22 mouse cellular contexts compared by ENCODE assay signal in genomic region chr2:73727868-73728267, GRCm38 (mm10).
"Had no signal": no experiment of that assay in that cellular context is flagged by ENCODE, and none has a peak within 500 bp of the region (broad histone marks: within the 10 kb centered on the region; RNA-seq: fewer than 3 reads in every experiment).

No protein-coding gene starts in this region.

- DNase-seq: kidney, adult 18-20 months; kidney, adult 9 months; kidney, postnatal 36 days; layer of hippocampus, postnatal 36 days; liver; lung, adult 18-20 months; lung, postnatal 10 days; lung, postnatal 36 days; right cerebral cortex, postnatal 25 days; thymus, adult 18-20 months; thymus, postnatal 36 days had no signal

- H3K36me3 ChIP-seq: limb, embryonic 13.5 days; liver, embryonic 12.5 days; liver, embryonic 15.5 days; lung, embryonic 15.5 days; midbrain, embryonic 10.5 days; midbrain, embryonic 13.5 days; neural tube, embryonic 12.5 days; neural tube, embryonic 15.5 days had no signal

- H3K27ac ChIP-seq: kidney, postnatal 0 days; limb, embryonic 10.5 days; limb, embryonic 13.5 days; liver, embryonic 12.5 days; liver, embryonic 15.5 days; lung, embryonic 15.5 days; midbrain, embryonic 10.5 days; midbrain, embryonic 13.5 days; neural tube, embryonic 12.5 days; neural tube, embryonic 15.5 days had no signal

- H3K9me3 ChIP-seq: limb, embryonic 10.5 days; limb, embryonic 13.5 days; liver, embryonic 12.5 days; liver, embryonic 15.5 days; lung, embryonic 15.5 days; megakaryocyte, embryonic 14.5 days; midbrain, embryonic 10.5 days; midbrain, embryonic 13.5 days; neural tube, embryonic 12.5 days; neural tube, embryonic 15.5 days had no signal

- ATAC-seq: liver, embryonic 12.5 days; midbrain, embryonic 13.5 days had no signal

- H3K4me3 ChIP-seq: limb, embryonic 10.5 days; limb, embryonic 13.5 days; liver, embryonic 12.5 days; liver, embryonic 15.5 days; lung, embryonic 15.5 days; megakaryocyte, embryonic 14.5 days; midbrain, embryonic 10.5 days; midbrain, embryonic 13.5 days; neural tube, embryonic 12.5 days; neural tube, embryonic 15.5 days had no signal

- H3K27me3 ChIP-seq: limb, embryonic 13.5 days; liver, embryonic 12.5 days; liver, embryonic 15.5 days; lung, embryonic 15.5 days; midbrain, embryonic 13.5 days; neural tube, embryonic 12.5 days; neural tube, embryonic 15.5 days had no signal

- H3K4me2 ChIP-seq: limb, embryonic 13.5 days; liver, embryonic 12.5 days; liver, embryonic 15.5 days; lung, embryonic 15.5 days; midbrain, embryonic 13.5 days; neural tube, embryonic 12.5 days; neural tube, embryonic 15.5 days had no signal

- H3K4me1 ChIP-seq: liver, embryonic 12.5 days; liver, embryonic 15.5 days; megakaryocyte, embryonic 14.5 days had no signal
